Mouse (Mus musculus): Measurements from ENCODE around the gene Ephb1. TPM values are rescaled to one million over a fixed set of nuclear protein-coding genes. Genes with fewer than 3 reads are reported as not detected.

The Ephb1 gene
- polyA plus RNA-seq, 1 experiment from 2014 or later, result 5.2 TPM

- H3K4me1 ChIP-seq, result peaks cover 29% of the 10 kb centered on the region
- H3K9ac ChIP-seq, result no peak overlapping the region
- H3K9me3 ChIP-seq, result no peaks in the 10 kb centered on the region; the same call in 1 of the 2 replicates
- H3K27me3 ChIP-seq, result no peaks in the 10 kb centered on the region
- WGBS, result 79% methylated on average over 22 of the region's 22 CpGs
- H3K27ac ChIP-seq, result no peak overlapping the region
- no peaks in the 10 kb centered on the region for H3K36me3 ChIP-seq
- no peak overlapping the region for H3K4me2 ChIP-seq
- ATAC-seq (ENCODE audit: insufficient number of reproducible peaks, insufficient read depth, low FRiP score, low TSS enrichment, low read depth), result no peak
- H3K4me3 ChIP-seq, result no peak overlapping the region
Observed at GRCm38 (mm10) chr9:102183663-102184274, 170.7 kb downstream of the Ephb1 start.

- 0 out of 2 replicates have a peak, but pooled peaks have one; percentile 43 for ATAC-seq (ENCODE audit: insufficient number of reproducible peaks, insufficient read depth, low FRiP score, low TSS enrichment, low read depth)
- H3K4me3 ChIP-seq, result no peak overlapping the region
- H3K27ac ChIP-seq, result peak overlapping the region; percentile 72
- no peaks in the 10 kb centered on the region for H3K27me3 ChIP-seq
- no peaks in the 10 kb centered on the region; the same call in 1 of the 2 replicates for H3K9me3 ChIP-seq
- H3K9ac ChIP-seq, result no peak overlapping the region
- 43% methylated on average over 10 of the region's 10 CpGs for WGBS
- H3K4me1 ChIP-seq, result peaks cover 29% of the 10 kb centered on the region
- no peaks in the 10 kb centered on the region for H3K36me3 ChIP-seq
- H3K4me2 ChIP-seq, result peak overlapping the region; percentile 5; the same call in 1 of the 2 replicates
Observed at GRCm38 (mm10) chr9:102181810-102182490, 172.5 kb downstream of the Ephb1 start.

GRCm38 (mm10) chr9:102181276-102181675 is 173.2 kb downstream of the Ephb1 start:
- Histone ChIP-seq H3K4me3 (no peak overlapping the region), H3K27me3 (no peaks in the 10 kb centered on the region), H3K4me1 (peaks cover 29% of the 10 kb centered on the region), H3K9ac (no peak overlapping the region), H3K36me3 (no peaks in the 10 kb centered on the region), H3K4me2 (no peak overlapping the region), H3K9me3 (no peaks in the 10 kb centered on the region; the same call in 1 of the 2 replicates), H3K27ac (peak overlapping the region; percentile 72; the same call in 1 of the 2 replicates)
- ATAC-seq (ENCODE audit: insufficient number of reproducible peaks, insufficient read depth, low FRiP score, low TSS enrichment, low read depth), result no peak
- WGBS, result 46% methylated on average over 3 of the region's 3 CpGs

GRCm38 (mm10) chr9:102180486-102180885 is 174.0 kb downstream of the Ephb1 start:
- H3K36me3 ChIP-seq, result no peaks in the 10 kb centered on the region
- H3K4me1 ChIP-seq, result peaks cover 29% of the 10 kb centered on the region
- H3K9me3 ChIP-seq, result no peaks in the 10 kb centered on the region; the same call in 1 of the 2 replicates
- no peak overlapping the region for H3K9ac ChIP-seq
- ATAC-seq (ENCODE audit: insufficient number of reproducible peaks, insufficient read depth, low FRiP score, low TSS enrichment, low read depth), result no peak
- no peak overlapping the region for H3K4me2 ChIP-seq
- 23% methylated on average over 2 of the region's 2 CpGs for WGBS
- H3K27me3 ChIP-seq, result no peaks in the 10 kb centered on the region
- H3K4me3 ChIP-seq, result no peak overlapping the region
- H3K27ac ChIP-seq, result peak overlapping the region; percentile 55; the same call in 1 of the 2 replicates

GRCm38 (mm10) chr9:102180070-102180469 is 174.4 kb downstream of the Ephb1 start:
- no peak overlapping the region for H3K4me3 ChIP-seq
- no peaks in the 10 kb centered on the region; the same call in 1 of the 2 replicates for H3K9me3 ChIP-seq
- H3K4me1 ChIP-seq, result peaks cover 29% of the 10 kb centered on the region
- H3K27ac ChIP-seq, result peak overlapping the region; percentile 55; the same call in 1 of the 2 replicates
- H3K9ac ChIP-seq, result no peak overlapping the region
- H3K36me3 ChIP-seq, result no peaks in the 10 kb centered on the region
- 39% methylated on average over 2 of the region's 2 CpGs for WGBS
- H3K4me2 ChIP-seq, result no peak overlapping the region
- no peak for ATAC-seq (ENCODE audit: insufficient number of reproducible peaks, insufficient read depth, low FRiP score, low TSS enrichment, low read depth)
- H3K27me3 ChIP-seq, result no peaks in the 10 kb centered on the region

GRCm38 (mm10) chr9:102169706-102170105 is 184.8 kb downstream of the Ephb1 start:
- Histone ChIP-seq H3K9me3 (no peaks in the 10 kb centered on the region), H3K36me3 (no peaks in the 10 kb centered on the region), H3K27ac (no peak overlapping the region), H3K9ac (no peak overlapping the region), H3K4me1 (no peaks in the 10 kb centered on the region), H3K4me2 (no peak overlapping the region), H3K27me3 (no peaks in the 10 kb centered on the region), H3K4me3 (no peak overlapping the region)
- WGBS, result 61% methylated on average over 7 of the region's 7 CpGs
- no peak for ATAC-seq (ENCODE audit: insufficient number of reproducible peaks, insufficient read depth, low FRiP score, low TSS enrichment, low read depth)

GRCm38 (mm10) chr9:102155876-102156275 is 198.6 kb downstream of the Ephb1 start:
- no peaks in the 10 kb centered on the region for H3K9me3 ChIP-seq
- H3K36me3 ChIP-seq, result no peaks in the 10 kb centered on the region
- H3K27ac ChIP-seq, result no peak overlapping the region
- WGBS, result 76% methylated on average over 3 of the region's 3 CpGs
- H3K27me3 ChIP-seq, result no peaks in the 10 kb centered on the region
- no peak for ATAC-seq (ENCODE audit: insufficient number of reproducible peaks, insufficient read depth, low FRiP score, low TSS enrichment, low read depth)
- H3K4me2 ChIP-seq, result no peak overlapping the region
- no peak overlapping the region for H3K4me3 ChIP-seq
- H3K4me1 ChIP-seq, result no peaks in the 10 kb centered on the region
- no peak overlapping the region for H3K9ac ChIP-seq

- 88% methylated on average over 4 of the region's 4 CpGs for WGBS
- H3K4me2 ChIP-seq, result no peak overlapping the region
- no peaks in the 10 kb centered on the region for H3K4me1 ChIP-seq
- no peak overlapping the region for H3K4me3 ChIP-seq
- H3K27ac ChIP-seq, result no peak overlapping the region
- H3K9me3 ChIP-seq, result no peaks in the 10 kb centered on the region
- H3K9ac ChIP-seq, result no peak overlapping the region
- H3K27me3 ChIP-seq, result no peaks in the 10 kb centered on the region
- no peak for ATAC-seq (ENCODE audit: insufficient number of reproducible peaks, insufficient read depth, low FRiP score, low TSS enrichment, low read depth)
- no peaks in the 10 kb centered on the region for H3K36me3 ChIP-seq
Observed at GRCm38 (mm10) chr9:102139181-102139580, 215.3 kb downstream of the Ephb1 start.

GRCm38 (mm10) chr9:102138671-102139070 is 215.8 kb downstream of the Ephb1 start:
- no peak overlapping the region for H3K27ac ChIP-seq
- no peak overlapping the region for H3K4me3 ChIP-seq
- no peak for ATAC-seq (ENCODE audit: insufficient number of reproducible peaks, insufficient read depth, low FRiP score, low TSS enrichment, low read depth)
- no peaks in the 10 kb centered on the region for H3K9me3 ChIP-seq
- H3K36me3 ChIP-seq, result no peaks in the 10 kb centered on the region
- 63% methylated on average over 7 of the region's 7 CpGs for WGBS
- H3K4me1 ChIP-seq, result no peaks in the 10 kb centered on the region
- no peak overlapping the region for H3K9ac ChIP-seq
- no peaks in the 10 kb centered on the region for H3K27me3 ChIP-seq
- no peak overlapping the region for H3K4me2 ChIP-seq

GRCm38 (mm10) chr9:102138187-102138586 is 216.3 kb downstream of the Ephb1 start:
- H3K9me3 ChIP-seq, result no peaks in the 10 kb centered on the region
- no peaks in the 10 kb centered on the region for H3K36me3 ChIP-seq
- no peak for ATAC-seq (ENCODE audit: insufficient number of reproducible peaks, insufficient read depth, low FRiP score, low TSS enrichment, low read depth)
- no peaks in the 10 kb centered on the region for H3K4me1 ChIP-seq
- no peak overlapping the region for H3K27ac ChIP-seq
- H3K27me3 ChIP-seq, result no peaks in the 10 kb centered on the region
- H3K4me2 ChIP-seq, result no peak overlapping the region
- no peak overlapping the region for H3K4me3 ChIP-seq
- no peak overlapping the region for H3K9ac ChIP-seq

GRCm38 (mm10) chr9:102130506-102130905 is 224.0 kb downstream of the Ephb1 start:
- no peak for ATAC-seq (ENCODE audit: insufficient number of reproducible peaks, insufficient read depth, low FRiP score, low TSS enrichment, low read depth)
- H3K27me3 ChIP-seq, result no peaks in the 10 kb centered on the region
- H3K27ac ChIP-seq, result no peak overlapping the region
- no peaks in the 10 kb centered on the region for H3K36me3 ChIP-seq
- H3K9me3 ChIP-seq, result no peaks in the 10 kb centered on the region
- no peaks in the 10 kb centered on the region for H3K4me1 ChIP-seq
- no peak overlapping the region for H3K4me2 ChIP-seq
- no peak overlapping the region for H3K4me3 ChIP-seq
- no peak overlapping the region for H3K9ac ChIP-seq

GRCm38 (mm10) chr9:102126510-102126909 is 228.0 kb downstream of the Ephb1 start:
- no peak overlapping the region for H3K4me3 ChIP-seq
- ATAC-seq (ENCODE audit: insufficient number of reproducible peaks, insufficient read depth, low FRiP score, low TSS enrichment, low read depth), result no peak
- H3K27ac ChIP-seq, result no peak overlapping the region
- H3K36me3 ChIP-seq, result no peaks in the 10 kb centered on the region
- peaks cover 6% of the 10 kb centered on the region for H3K4me1 ChIP-seq
- no peak overlapping the region for H3K4me2 ChIP-seq
- no peak overlapping the region for H3K9ac ChIP-seq
- WGBS, result 53% methylated on average over 3 of the region's 3 CpGs
- H3K9me3 ChIP-seq, result no peaks in the 10 kb centered on the region
- H3K27me3 ChIP-seq, result no peaks in the 10 kb centered on the region

Measured in embryonic facial prominence, embryonic 13.5 days (tissue).